Mouse (Mus musculus) heart, embryonic 14.5 days (tissue): ENCODE measurements around the gene Kmt5a. TPM values are rescaled to one million over a fixed set of nuclear protein-coding genes. Genes with fewer than 3 reads are reported as not detected.

Experiments
- ATAC-seq: fragments of 200-750 bp; cut with Nextera tagmentation; 2 replicates; pipeline ENCODE4 v1.8.0; 2017; ENCODE audit warnings: low read depth, moderate TSS enrichment; ENCODE audit not compliant: insufficient number of reproducible peaks, insufficient read depth, low FRiP score
- H3K27ac ChIP-seq, 2 experiments: fragments of 200-500 bp in 1 of 2; fragments of 300-500 bp in 1 of 2; sonication (generic) in 1 of 2; replicated peaks in 1 of 2; 2 replicates each; pipeline ENCODE4 v1.5.1; 2012 to 2014; ENCODE audit warnings: low read depth in 2 of 2, low read length in 2 of 2, control low read depth in 1 of 2, mild to moderate bottlenecking in 1 of 2, mixed read lengths in 1 of 2; ENCODE audit not compliant: control insufficient read depth in 1 of 2, insufficient read depth in 1 of 2
- H3K27me3 ChIP-seq: fragments of 300-500 bp; sonication (generic); 2 replicates; pipeline ENCODE4 v1.6.1; 2014; ENCODE audit warnings: mild to moderate bottlenecking, low read length, control low read depth; ENCODE audit not compliant: control insufficient read depth, insufficient read depth
- H3K36me3 ChIP-seq: fragments of 300-500 bp; sonication (generic); 2 replicates; pipeline ENCODE4 v1.6.1; 2014; ENCODE audit warnings: mild to moderate bottlenecking, control low read depth, low read length, mixed read lengths; ENCODE audit not compliant: control insufficient read depth, insufficient read depth
- H3K4me1 ChIP-seq, 2 experiments: fragments of 200-500 bp in 1 of 2; fragments of 300-500 bp in 1 of 2; sonication (generic) in 1 of 2; 2 replicates each; pipeline ENCODE4 v1.6.1; 2012 to 2014; ENCODE audit warnings: low read length in 2 of 2, control low read depth in 1 of 2, mixed read lengths in 1 of 2; ENCODE audit not compliant: control insufficient read depth in 2 of 2, insufficient read depth in 2 of 2
- H3K4me2 ChIP-seq: fragments of 300-500 bp; sonication (generic); 2 replicates; pipeline ENCODE4 v1.6.1; 2014; ENCODE audit warnings: mild to moderate bottlenecking, low read length
- H3K4me3 ChIP-seq, 2 experiments: fragments of 200-500 bp in 1 of 2; fragments of 300-500 bp in 1 of 2; sonication (generic) in 1 of 2; 2 replicates each; pipeline ENCODE4 v1.5.1; 2012 to 2014; ENCODE audit warnings: low read length in 2 of 2, mild to moderate bottlenecking in 2 of 2, control low read depth in 1 of 2, low read depth in 1 of 2, moderate library complexity in 1 of 2; ENCODE audit not compliant: control insufficient read depth in 1 of 2, insufficient read depth in 1 of 2
- H3K9ac ChIP-seq: fragments of 300-500 bp; sonication (generic); 2 replicates; pipeline ENCODE4 v1.6.1; 2014; ENCODE audit warnings: mild to moderate bottlenecking, low read length
- H3K9me3 ChIP-seq: fragments of 300-500 bp; sonication (generic); 2 replicates; pipeline ENCODE4 v1.6.1; 2016; ENCODE audit warnings: low read length, control low read depth; ENCODE audit not compliant: control insufficient read depth
- whole genome bisulfite sequencing: fragments of 180-500 bp; shearing (Covaris S2); extraction: QIAGEN DNeasy Blood & Tissue Kit; methylation state at CpG from one replicate; pipeline ENCODE4 v1.1.7; 2014; 5-methylcytosine and 5-hydroxymethylcytosine counted together
- microRNA-seq: library from miRNA; unstranded; fragments of <30 nt; microRNA quantifications from one replicate; pipeline ENCODE4, GENCODE M21; 2016
- polyA plus RNA-seq: library from polyadenylated mRNA; unstranded; fragments of >200 nt; fragmentation: Nextera tagmentation; extraction: Ambion mirVana; gene quantifications from 2 replicates; pipeline ENCODE4 v1.2.1, GENCODE M21; 2014

Kmt5a gene
- polyA plus RNA-seq, 1 experiment from 2014 or later = 86.6 TPM

GRCm38 (mm10) chr5:124506731-124507359, 67.1 kb downstream of the Kmt5a start:
- Histone ChIP-seq H3K4me3 (no peak overlapping the region), H3K27me3 (no peaks in the 10 kb centered on the region), H3K36me3 (peaks cover 72% of the 10 kb centered on the region), H3K9ac (peak overlapping the region; percentile 25; the same call in 1 of the 2 replicates), H3K27ac (no peak overlapping the region), H3K4me2 (no peak overlapping the region), H3K9me3 (no peaks in the 10 kb centered on the region), H3K4me1 (peaks cover 7 to 19% of the 10 kb centered on the region in 2 experiments)
- ATAC-seq = no peak
- 55% methylated on average over 10 of the region's 10 CpGs for WGBS

GRCm38 (mm10) chr5:124509200-124509599, 69.5 kb downstream of the Kmt5a start:
- Histone ChIP-seq H3K27me3 (no peaks in the 10 kb centered on the region), H3K4me3 (no peak overlapping the region), H3K9me3 (no peaks in the 10 kb centered on the region), H3K9ac (peak overlapping the region; percentile 4; the same call in 1 of the 2 replicates), H3K36me3 (peaks cover 71% of the 10 kb centered on the region), H3K27ac (peak overlapping the region; percentile 32 to 68; a peak in 3 of 4 replicates), H3K4me1 (peaks cover 7 to 19% of the 10 kb centered on the region in 2 experiments), H3K4me2 (peak overlapping the region; percentile 21; the same call in 1 of the 2 replicates)
- no peak for ATAC-seq
- 93% methylated on average over 6 of the region's 6 CpGs for WGBS

- Histone ChIP-seq H3K4me2 (peak overlapping the region; percentile 21; the same call in 1 of the 2 replicates), H3K27ac (peak overlapping the region; percentile 12 to 68), H3K9me3 (no peaks in the 10 kb centered on the region), H3K36me3 (peaks cover 70% of the 10 kb centered on the region), H3K4me3 (no peak overlapping the region), H3K27me3 (no peaks in the 10 kb centered on the region), H3K4me1 (peaks cover 7 to 19% of the 10 kb centered on the region in 2 experiments), H3K9ac (peak overlapping the region; percentile 4; the same call in 1 of the 2 replicates)
- peak; percentile 84 for ATAC-seq
- WGBS = 41% methylated on average over 12 of the region's 12 CpGs
Observed at GRCm38 (mm10) chr5:124509742-124510237, 70.1 kb downstream of the Kmt5a start.

- WGBS = 80% methylated on average over 10 of the region's 10 CpGs
Observed at GRCm38 (mm10) chr5:124510536-124511050, 70.9 kb downstream of the Kmt5a start.

More at GRCm38 (mm10) chr5:124510536-124511050, 70.9 kb downstream of the Kmt5a start:
- Histone ChIP-seq H3K27ac (0 out of 4 replicates have a peak overlapping the region, but pooled peaks of 1 of the 2 experiments have one; percentile 68), H3K4me1 (peaks cover 7 to 19% of the 10 kb centered on the region in 2 experiments), H3K9ac (no peak overlapping the region), H3K36me3 (peaks cover 68% of the 10 kb centered on the region), H3K4me2 (no peak overlapping the region), H3K27me3 (no peaks in the 10 kb centered on the region), H3K9me3 (no peaks in the 10 kb centered on the region), H3K4me3 (no peak overlapping the region)
- no peak for ATAC-seq

Small RNAs within 50 kb of the gene (microRNA-seq; reads per million reads assigned to microRNA genes)
- gene Gm27486 = not detected

Other genes starting within 250 kb of the Kmt5a start
- 10.2 and 12.0 TPM in 2 replicates for gene Pitpnm2, start 190.2 kb upstream of the Kmt5a start, polyA plus RNA-seq
- 11.7 and 14.4 TPM in 2 replicates for gene Mphosph9, start 112.0 kb upstream of the Kmt5a start, polyA plus RNA-seq
- 14.3 and 15.5 TPM in 2 replicates for gene 2810006K23Rik, start 111.8 kb upstream of the Kmt5a start, polyA plus RNA-seq
- gene Cdk2ap1, start 76.8 kb upstream of the Kmt5a start, polyA plus RNA-seq = 133 and 135 TPM in 2 replicates
- gene Sbno1, start 13.9 kb upstream of the Kmt5a start, polyA plus RNA-seq = 67.3 and 68.1 TPM in 2 replicates
- 14.0 and 17.1 TPM in 2 replicates for gene Rilpl2, start 38.4 kb downstream of the Kmt5a start, polyA plus RNA-seq
- 9.6 and 11.5 TPM in 2 replicates for gene Snrnp35, start 43.2 kb downstream of the Kmt5a start, polyA plus RNA-seq
- 27.2 and 28.3 TPM in 2 replicates for gene Rilpl1, start 91.5 kb downstream of the Kmt5a start, polyA plus RNA-seq
- 437 and 446 TPM in 2 replicates for gene Tmed2, start 100.8 kb downstream of the Kmt5a start, polyA plus RNA-seq
- gene Ddx55, start 112.9 kb downstream of the Kmt5a start, polyA plus RNA-seq = 6.5 and 8.3 TPM in 2 replicates
- 57.6 and 60.4 TPM in 2 replicates for gene Eif2b1, start 139.2 kb downstream of the Kmt5a start, polyA plus RNA-seq
- 33.5 and 34.1 TPM in 2 replicates for gene Gtf2h3, start 139.2 kb downstream of the Kmt5a start, polyA plus RNA-seq
- 32.4 and 35.9 TPM in 2 replicates for gene Atp6v0a2, start 188.6 kb downstream of the Kmt5a start, polyA plus RNA-seq